Mouse (Mus musculus): ENCODE data around the gene Gm11627.

DNA sequence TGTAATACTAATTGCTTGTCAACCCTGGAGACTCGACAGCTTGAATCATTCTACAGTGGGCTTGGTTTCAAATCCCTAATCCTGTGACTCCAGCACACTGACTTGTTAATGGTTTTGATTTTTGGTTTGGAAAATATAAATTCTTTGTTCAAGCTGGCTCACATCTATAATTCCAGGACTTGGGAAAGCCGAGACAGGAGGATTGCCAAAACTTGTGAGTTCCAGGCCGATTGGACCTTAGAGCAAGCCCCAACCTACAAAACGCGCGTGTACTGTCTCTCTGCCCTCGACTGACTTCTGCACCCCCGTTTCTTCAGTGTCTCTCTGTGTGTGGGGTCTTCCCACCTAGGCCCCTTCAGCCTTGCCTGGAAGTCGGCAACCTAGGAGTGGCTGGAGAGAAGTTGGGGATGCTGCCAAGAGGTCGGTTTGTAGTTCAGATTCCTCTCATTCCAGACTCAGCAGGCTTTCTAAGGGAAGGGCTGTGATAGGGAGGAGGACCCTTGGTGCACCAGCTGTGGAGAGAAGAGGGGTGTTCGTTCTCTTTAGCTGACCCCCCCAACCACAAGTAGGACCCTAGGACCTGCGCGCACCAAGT lies 2.9 kb upstream of the Gm11627 start:
- TF ChIP-seq CTCF (conservative IDR thresholded peaks at IDR 0.05; ENCODE audit: low read length) (no peak), POU5F1 (IDR thresholded peaks at IDR 0.05; ENCODE audit: borderline replicate concordance, low read length) (no peak), NANOG (IDR thresholded peaks at IDR 0.05; ENCODE audit: borderline replicate concordance, low read length) (no peak)

Measured in E14TG2a.4 (cell line).